Mouse (Mus musculus) urinary bladder, adult 18-20 months (tissue): ENCODE measurements around the gene Cfdp1.

Source experiments
- DNase-seq, 2 experiments: peaks; one replicate each; pipeline ENCODE4 v3.0.0; 2022; ENCODE audit warnings: low spot score in 2 of 2, mixed read lengths in 2 of 2

Gene Cfdp1

GRCm38 (mm10) chr8:111769296-111769695 is 84.8 kb downstream of the Cfdp1 start:
- no peak for DNase-seq

DNA sequence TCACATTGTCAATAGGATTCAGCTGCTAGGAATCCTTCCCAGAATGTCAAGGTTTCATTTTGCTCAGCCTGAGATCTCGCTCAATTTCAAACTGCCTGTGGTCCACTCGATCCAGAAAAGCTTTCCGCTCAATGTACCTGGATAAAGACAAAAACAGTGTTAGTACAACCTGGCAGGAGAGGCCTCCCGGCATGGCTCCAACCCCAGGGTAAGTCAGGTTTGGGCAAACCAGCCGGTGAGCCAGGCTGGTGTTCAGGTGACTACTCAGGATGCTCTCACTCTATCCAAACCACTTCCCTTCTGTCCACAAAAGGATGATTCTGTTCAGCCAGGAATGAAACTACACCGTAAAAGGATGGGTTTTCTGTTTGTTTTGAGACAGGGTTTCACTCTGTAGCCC is 85.4 kb downstream of the Cfdp1 start:
- no peak for DNase-seq

DNA sequence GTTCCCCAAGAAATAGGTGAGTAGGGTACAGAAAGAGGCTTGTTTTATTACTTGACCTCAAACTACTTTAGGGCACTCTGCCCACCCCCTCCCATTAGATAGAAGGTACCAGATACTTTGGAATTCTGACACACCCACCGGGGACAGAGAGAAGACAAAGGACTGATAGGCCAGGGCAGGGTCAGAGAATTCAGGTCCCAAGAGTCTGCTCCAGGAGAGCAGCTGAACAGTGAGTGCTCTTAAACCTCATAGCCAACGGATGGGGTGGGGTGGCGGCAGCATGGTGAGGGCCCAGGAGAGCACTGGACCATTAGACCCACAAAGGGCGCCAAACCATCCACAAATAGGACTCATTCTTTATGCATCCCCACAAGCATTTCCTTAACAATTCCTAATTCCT is 88.5 kb downstream of the Cfdp1 start:
- DNase-seq, result no peak

GRCm38 (mm10) chr8:111765096-111765495 is 89.0 kb downstream of the Cfdp1 start:
- DNase-seq, result no peak

GRCm38 (mm10) chr8:111760708-111761107 is 93.4 kb downstream of the Cfdp1 start:
- DNase-seq, result no peak

DNA sequence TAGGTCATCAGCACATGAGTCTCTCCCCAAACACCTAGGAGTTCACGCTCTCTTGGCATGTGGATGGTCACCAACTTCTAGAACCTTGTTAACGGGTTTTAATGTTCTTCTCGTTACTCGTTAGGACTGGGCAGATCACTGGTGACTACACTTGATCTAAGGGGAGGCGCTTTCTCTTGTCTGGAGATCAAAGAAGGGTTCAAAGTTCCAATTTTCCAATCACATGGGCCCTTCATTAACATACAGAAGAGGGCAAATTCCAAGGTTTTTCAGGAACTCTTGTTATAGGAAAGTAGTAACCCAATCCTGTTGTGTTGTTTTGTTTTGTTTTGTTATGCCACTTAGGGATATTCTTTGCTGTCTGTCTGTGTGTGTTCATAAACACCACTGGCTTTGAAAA is 95.3 kb downstream of the Cfdp1 start:
- no peak for DNase-seq

- no peak for DNase-seq
Observed at GRCm38 (mm10) chr8:111757599-111757998, 96.5 kb downstream of the Cfdp1 start.

GRCm38 (mm10) chr8:111754736-111755135 is 99.4 kb downstream of the Cfdp1 start:
- DNase-seq, result no peak

- peak in 1 of 2 experiments; percentile 8 for DNase-seq
Observed at GRCm38 (mm10) chr8:111754088-111754487, 100.0 kb downstream of the Cfdp1 start.

GRCm38 (mm10) chr8:111748766-111749165 is 105.3 kb downstream of the Cfdp1 start:
- no peak for DNase-seq

- peak in 1 of 2 experiments; percentile 54 for DNase-seq
Observed at GRCm38 (mm10) chr8:111747866-111748649, 106.0 kb downstream of the Cfdp1 start.

DNA sequence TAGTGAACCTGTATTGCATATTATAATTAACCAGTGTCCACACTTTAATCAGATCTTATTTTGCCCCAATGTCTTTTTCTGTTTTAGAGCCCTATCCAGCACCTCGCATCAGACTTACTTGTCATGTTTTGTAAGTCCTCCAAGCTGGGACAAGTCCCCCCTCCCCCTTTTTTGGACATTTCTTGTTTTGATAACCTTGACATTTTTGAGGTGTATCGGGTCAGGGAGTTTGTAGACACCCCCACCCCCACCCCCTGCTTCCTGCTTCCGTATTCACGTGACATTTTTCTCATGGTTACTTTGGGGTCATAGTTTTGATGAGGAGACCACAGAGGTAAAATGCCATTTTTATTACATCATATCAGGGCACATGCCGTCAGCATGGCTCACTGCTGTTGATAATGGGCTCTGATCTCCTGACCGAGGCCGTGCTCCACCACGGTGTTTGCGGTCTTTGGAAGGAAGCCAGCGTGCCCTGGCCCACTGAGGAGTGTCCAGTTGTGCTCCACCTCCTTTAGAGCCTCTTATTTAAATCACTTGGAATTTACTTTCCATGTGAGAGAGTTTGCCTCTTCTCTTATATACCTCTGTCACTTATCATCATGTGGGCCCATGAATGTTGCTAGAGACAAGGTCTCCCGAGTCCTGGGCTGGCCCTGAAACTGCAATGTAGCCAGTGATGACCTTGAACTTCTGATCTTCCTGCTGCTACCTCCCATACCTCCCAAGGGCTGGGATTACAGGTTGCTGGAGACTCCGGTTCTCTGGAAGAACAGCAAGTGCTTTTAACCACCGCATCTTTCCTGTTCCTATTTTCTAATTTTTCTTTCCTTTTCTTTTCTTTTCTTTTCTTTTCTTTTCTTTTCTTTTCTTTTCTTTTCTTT is 107.3 kb downstream of the Cfdp1 start:
- DNase-seq, result no peak

DNA sequence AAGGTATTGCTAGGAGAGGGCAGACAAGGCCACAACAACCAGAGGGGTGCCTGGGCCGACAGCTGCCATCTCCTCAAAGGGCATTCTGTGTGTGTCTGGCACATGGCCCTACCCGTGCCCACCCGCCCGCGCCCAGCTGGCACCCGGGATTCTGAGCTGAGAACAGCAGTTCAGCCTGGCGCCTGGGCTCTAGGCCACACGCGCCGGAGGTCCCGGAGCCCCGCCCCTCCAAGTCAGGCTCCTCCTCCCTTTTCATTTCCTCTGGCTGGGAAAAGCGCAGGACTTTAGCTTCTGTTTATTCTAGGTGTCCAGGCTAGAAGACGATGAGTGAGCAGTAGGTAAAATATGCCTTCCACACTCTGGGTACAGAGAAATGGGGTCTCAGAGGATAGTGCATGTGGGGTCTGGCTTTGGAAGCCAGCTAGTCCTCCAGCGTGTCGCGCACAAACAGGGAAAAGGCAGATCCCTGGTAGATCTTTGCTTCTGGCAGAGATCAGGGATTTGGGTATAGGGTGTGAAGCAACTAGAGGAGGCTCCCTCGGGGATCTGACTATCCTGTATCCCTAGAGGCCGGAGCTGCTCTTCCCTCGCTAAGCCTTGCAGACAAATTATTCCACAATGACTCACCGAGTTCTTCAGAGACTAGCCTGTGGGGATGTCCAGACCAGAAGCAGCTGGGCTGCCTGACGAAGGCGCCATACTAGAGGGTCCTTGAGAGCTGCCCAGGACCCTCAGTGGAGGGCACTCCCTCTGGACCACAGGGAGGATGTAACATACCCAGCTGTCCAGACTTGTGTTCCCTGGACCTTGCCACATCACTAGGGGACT is 108.3 kb downstream of the Cfdp1 start:
- DNase-seq, result peak; percentile 66 to 72

DNA sequence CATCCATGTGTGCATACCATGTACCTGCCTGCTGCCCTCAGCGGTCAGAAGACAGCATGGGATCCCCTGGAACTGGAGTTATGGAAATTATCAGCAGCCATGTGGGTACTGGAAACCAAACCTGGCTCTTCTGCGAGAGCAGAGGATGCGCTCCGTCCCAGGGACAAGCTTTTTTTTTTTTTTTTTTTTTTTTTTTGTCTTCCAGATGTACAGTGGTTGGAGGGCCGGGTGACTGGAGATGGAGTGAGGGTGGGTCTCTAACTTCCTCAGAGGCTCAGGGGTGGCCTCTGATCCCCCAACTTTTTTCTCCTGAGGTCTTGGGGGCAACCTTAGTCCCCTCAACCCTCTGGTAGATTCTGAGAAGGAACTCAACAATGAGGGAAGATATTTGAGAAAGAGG is 109.0 kb downstream of the Cfdp1 start:
- no peak for DNase-seq

- peak; percentile 66 to 68 for DNase-seq
Observed at GRCm38 (mm10) chr8:111743792-111744696, 110.0 kb downstream of the Cfdp1 start, which contains the start of gene Bcar1. Gene Bcar1 (minus strand): TSS chr8:111743809.

GRCm38 (mm10) chr8:111743101-111743791 is 110.8 kb downstream of the Cfdp1 start:
- DNase-seq, result no peak

DNA sequence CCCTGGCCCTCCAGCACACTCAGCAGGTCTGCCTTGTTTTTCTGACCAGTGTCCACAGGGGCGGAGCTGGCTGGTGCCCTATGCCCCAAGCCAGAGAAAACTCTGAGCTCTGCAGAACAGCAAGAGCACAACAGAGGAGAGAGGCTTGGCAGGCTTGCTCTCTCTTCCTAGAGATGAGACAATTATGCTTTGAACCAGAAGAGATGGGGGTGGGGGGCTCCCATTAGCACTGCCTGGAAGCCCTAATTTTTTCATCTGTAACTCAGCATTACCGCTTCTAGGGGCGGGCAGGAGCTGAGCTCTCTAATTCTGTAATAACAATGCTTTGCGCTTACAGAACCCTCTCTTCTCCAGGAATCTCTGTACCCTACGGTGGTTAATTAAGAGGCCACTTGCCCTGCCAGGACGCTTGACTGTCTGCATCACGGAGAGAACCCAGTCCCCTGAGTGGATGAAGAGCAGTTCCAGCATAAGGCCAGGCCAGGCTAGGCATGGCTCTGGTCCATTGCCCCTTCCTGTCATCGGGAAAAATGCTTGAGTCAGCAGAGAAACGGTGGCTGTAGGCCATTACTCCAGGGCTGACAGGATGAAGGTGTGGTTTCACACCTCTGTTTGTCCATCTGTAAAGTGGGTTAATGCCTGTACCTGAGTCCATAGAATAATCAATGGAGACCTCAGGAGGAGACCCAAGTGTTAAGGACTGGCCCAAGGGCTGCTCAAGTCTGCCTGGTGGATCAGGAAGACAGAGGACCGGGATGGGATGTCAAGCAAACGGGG is 111.6 kb downstream of the Cfdp1 start:
- DNase-seq, result no peak

DNA sequence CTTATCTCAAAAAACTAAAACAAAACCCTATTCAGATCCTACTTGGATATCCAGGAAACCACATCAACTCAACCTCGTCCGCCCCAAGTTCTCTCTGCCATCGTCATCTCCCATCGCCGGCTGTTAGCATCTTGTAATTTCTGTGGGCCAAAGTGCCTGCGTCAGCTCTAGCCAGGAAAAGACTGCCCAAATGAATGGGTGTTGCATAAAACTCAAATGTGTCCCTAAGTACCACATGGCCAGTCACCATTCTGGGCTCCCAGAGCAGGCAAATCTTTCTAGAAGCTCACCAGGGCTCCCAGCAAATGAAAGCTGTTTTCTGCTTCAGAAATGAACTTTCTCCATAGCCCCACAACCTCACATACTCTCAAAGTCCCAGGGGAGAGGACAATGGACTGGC is 112.5 kb downstream of the Cfdp1 start:
- no peak for DNase-seq

- no peak for DNase-seq
Observed at GRCm38 (mm10) chr8:111740994-111741393, 113.1 kb downstream of the Cfdp1 start.
